Mouse (Mus musculus) regulatory T cell (primary cell): ENCODE results near the gene Ankdd1b.

Experiments
- in situ Hi-C: fragments of 300-600 bp; cut with MboI, MseI; formaldehyde crosslinking; loops from one replicate; pipeline ENCODE4 v1.15.1; 2025; ENCODE audit warnings: high pct_unique_total_duplicates

The Ankdd1b gene

DNA sequence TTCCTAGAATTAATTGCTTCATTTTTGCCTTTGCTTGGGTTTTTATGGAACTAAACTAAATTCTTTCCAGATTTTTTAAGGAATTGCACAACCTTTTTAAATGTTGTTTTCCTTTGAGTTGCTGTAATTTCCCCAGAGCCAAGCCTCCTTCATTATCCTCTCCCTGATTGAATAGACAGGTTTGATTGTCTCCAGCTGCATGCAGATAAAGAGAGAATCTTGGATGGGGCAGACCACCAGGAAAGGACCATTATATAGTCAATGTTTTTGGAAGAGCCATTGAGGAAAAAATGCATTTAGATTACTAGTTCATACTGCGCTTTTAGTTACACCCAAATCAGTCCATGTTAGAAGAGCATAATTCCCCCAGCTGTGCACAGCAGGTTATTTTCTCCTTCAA is 62.2 kb downstream of the Ankdd1b start:
- in situ Hi-C loops, result no loop called here

DNA sequence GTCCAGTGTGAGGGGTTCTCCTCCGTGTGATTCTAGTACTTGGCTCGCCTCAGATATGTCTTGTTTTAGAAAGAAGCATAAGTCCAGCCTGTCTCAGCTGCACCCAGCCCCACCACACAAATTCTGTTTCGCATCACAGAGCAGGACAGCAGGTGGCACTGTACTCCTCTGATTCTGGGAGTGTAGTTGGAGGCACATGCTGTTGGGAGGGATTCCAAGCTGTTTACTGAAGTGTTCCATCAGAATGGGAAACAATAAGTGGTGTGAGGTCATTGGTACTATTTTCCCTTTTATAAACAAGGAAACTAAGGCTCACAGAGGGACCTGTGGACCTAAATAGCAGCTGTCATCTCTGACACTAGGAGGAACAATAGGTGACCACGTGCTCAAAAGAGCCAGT is 64.0 kb downstream of the Ankdd1b start:
- in situ Hi-C loops, result no loop called here

DNA sequence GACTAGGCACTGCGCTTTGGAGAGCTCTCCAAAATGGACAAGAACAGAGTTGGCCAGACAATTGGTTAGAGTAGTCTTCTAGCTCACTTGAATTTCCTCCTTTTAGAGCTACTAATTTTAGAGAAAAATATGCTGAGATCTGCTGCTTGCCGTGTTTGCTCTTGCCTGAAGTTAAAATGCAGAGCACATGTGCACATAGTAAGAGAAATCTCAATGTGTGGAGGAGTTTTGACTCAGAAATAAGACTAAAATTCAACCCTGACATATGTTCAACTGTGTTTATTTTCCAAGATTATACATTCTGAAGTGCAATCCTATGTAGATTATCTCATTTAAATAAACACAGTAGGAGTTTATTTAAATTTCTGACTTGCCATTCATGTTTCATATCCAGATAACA is 65.5 kb downstream of the Ankdd1b start:
- in situ Hi-C loops, result no loop called here

DNA sequence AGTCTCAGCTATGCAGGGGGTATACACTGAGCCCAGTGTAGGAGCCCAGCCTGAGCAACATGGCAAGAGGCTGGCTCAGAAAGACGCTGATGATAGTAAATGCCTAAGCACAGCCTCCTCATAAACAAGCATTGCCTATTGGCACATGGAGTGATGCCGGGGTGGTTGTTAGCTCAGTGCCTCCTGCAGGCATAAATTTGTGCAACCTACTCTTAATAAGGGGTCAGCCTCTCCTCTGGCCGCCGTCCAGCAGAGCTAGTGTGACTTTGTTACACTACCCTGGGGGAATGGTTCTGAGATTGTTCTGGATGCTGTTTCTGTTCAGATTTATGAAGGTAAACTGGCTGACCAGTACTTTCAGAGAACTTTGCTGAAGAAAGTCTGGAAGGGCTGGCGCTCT is 69.7 kb downstream of the Ankdd1b start:
- in situ Hi-C loops, result no loop called here

DNA sequence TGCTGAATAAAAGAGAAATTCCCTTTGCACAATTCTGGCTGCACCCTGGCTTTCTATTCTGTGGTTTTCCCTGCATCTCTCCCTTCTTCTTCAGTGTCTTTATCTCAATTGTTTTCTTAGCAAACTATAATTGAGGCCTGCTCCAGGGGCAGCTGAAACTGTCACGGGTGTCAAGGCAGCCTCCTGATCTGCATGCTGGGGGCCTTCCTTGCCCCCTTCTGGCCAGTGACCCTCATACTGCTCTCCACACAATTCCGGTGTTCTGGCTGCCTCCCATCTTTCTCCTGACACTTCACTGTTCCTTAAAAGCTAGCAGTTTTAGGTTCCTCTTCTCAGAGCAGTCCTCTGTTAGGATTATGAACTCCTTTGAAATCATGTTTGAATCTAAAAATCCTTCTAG is 81.7 kb downstream of the Ankdd1b start:
- in situ Hi-C loops, result loop anchor here (25.0 kb wide), 1 partner anchor 352 kb away; no protein-coding TSS in a partner anchor

DNA sequence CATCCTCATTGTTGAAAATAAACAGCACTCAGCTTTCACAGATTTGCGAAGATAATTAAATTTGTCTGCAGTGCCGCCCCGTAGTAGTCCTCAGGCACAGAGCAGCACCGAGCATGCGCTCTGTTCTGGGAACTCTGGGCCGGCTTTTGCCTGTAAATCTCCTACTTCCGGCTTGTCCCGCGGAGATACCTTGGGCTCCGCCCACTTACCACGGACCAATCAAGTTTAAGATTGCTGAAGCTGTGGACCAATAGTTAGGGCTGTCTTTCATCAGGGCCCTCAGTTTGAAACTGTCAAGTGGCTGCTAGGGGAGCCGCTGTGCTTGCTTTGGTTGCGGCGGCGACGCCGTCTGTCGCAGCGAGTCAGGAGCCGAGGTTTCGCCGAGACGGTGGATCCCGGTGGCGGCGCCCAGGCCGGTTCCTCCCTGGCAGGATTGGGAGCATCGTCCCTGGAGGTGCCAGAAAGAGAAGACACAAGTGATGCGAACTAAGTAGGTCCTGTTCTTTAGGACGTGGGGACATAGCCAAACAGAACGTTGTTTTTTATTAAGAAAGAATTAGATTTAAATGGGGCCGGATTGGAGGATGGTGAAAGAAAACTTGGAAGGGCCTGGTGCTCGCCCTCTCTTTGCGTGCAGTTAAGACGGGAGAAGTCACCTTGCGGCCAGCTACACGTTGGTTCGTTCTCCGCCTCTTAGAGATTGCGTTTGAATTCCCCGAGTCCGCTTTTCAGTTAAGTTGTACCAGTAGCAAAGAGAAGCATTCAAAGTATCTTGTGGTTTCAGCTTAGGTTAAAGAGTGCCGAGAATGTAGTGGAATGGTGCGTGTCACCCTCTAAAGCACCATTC is 82.7 kb downstream of the Ankdd1b start, which contains the start of gene Poc5:
TSS of gene Poc5 (plus strand) at position 253 of the 847 bp plus-strand sequence.
- in situ Hi-C loops, result loop anchor here (25.0 kb wide), 1 partner anchor 351 kb away; no protein-coding TSS in a partner anchor

DNA sequence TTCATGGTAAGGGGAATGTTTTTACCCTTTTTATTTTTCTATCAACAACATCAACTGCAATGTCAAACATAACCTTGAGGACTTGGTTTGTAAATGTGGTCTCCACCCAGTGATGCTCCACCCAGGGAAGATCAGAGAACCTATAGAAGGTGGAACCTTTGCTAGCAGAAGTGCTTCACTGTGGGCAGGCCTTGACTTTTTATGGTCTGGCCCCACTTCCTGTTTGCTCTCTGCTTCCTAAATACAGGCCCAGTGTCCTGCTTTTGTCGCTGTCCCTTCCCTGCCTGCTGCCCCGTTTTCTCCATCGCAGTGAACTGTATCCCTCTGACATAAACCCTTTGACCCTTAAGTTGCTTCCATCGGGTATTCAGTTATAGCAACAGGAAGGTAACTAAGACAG is 93.1 kb downstream of the Ankdd1b start:
- in situ Hi-C loops, result loop anchor here (25.0 kb wide), 1 partner anchor 341 kb away; no protein-coding TSS in a partner anchor

DNA sequence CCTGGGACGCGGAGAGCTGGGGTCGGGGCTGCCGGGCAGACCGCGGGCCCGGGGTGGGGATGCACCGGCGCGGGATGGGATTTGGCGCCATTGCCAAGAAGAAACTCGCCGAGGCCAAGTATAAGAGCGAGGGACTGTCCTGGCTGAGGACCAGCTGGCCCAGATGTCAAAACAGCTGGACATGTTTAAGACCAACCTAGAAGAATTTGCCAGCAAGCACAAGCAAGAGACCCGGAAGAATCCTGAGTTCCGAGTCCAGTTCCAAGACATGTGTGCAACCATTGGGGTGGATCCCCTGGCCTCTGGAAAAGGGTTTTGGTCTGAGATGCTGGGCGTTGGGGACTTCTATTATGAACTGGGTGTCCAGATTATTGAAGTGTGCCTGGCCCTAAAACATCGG is 94.1 kb downstream of the Ankdd1b start:
- in situ Hi-C loops, result loop anchor here (25.0 kb wide), 1 partner anchor 340 kb away; no protein-coding TSS in a partner anchor

DNA sequence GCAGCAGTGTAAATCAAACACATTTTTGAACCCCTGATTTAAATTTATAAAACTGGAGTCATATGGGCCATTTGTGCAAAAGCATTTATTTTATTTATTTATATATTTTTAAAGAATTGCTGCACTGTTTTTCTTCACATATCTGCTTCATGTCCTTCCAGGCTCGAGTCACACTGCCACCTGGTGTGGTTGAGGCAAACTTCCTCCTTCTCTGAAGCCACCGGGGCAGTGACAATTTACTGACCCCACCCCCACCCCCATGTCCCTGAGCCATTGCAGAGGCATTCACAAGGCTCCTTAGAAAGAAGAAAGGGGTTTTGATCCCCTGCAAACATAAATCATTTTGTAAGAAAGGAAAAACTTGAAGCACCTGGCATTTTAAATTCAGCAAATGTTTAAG is 95.5 kb downstream of the Ankdd1b start:
- in situ Hi-C loops, result loop anchor here (25.0 kb wide), 1 partner anchor 338 kb away; no protein-coding TSS in a partner anchor
